Mouse (Mus musculus) ovary, postnatal 10 days (tissue): ENCODE measurements around the gene Itgb7.

ENCODE experiments used
- DNase-seq: peaks from one replicate; pipeline ENCODE4 v3.0.0; 2022; ENCODE audit warnings: low spot score

Itgb7 gene

GRCm38 (mm10) chr15:102193652-102194051 is 38.1 kb downstream of the Itgb7 start:
- no peak for DNase-seq

GRCm38 (mm10) chr15:102192820-102193386 is 38.8 kb downstream of the Itgb7 start:
- no peak for DNase-seq

- DNase-seq, result no peak
Measured at GRCm38 (mm10) chr15:102192271-102192812, 39.4 kb downstream of the Itgb7 start.

GRCm38 (mm10) chr15:102191699-102192098 is 40.0 kb downstream of the Itgb7 start:
- DNase-seq, result no peak

- DNase-seq, result no peak
Measured at GRCm38 (mm10) chr15:102188883-102189282, 42.9 kb downstream of the Itgb7 start.

- no peak for DNase-seq
Measured at GRCm38 (mm10) chr15:102188096-102188495, 43.6 kb downstream of the Itgb7 start.

GRCm38 (mm10) chr15:102186239-102186638 is 45.5 kb downstream of the Itgb7 start:
- DNase-seq, result no peak

GRCm38 (mm10) chr15:102183076-102183475 is 48.7 kb downstream of the Itgb7 start:
- DNase-seq, result no peak

GRCm38 (mm10) chr15:102179924-102180323 is 51.8 kb downstream of the Itgb7 start:
- no peak for DNase-seq

- no peak for DNase-seq
Measured at GRCm38 (mm10) chr15:102179106-102179505, 52.6 kb downstream of the Itgb7 start.

- DNase-seq, result peak; percentile 70
Measured at GRCm38 (mm10) chr15:102178279-102178678, 53.5 kb downstream of the Itgb7 start.

- no peak for DNase-seq
Measured at GRCm38 (mm10) chr15:102177417-102177816, 54.3 kb downstream of the Itgb7 start.

- DNase-seq, result no peak
Measured at GRCm38 (mm10) chr15:102176571-102177316, 55.0 kb downstream of the Itgb7 start.

GRCm38 (mm10) chr15:102175736-102176319 is 55.9 kb downstream of the Itgb7 start:
- DNase-seq, result no peak

- no peak for DNase-seq
Measured at GRCm38 (mm10) chr15:102173581-102173980, 58.2 kb downstream of the Itgb7 start.

GRCm38 (mm10) chr15:102169064-102169463 is 62.7 kb downstream of the Itgb7 start:
- DNase-seq, result no peak

- DNase-seq, result no peak
Measured at GRCm38 (mm10) chr15:102167620-102168021, 64.1 kb downstream of the Itgb7 start.
